Mouse (Mus musculus) left cerebral cortex, postnatal 36 days (tissue): ENCODE data around the gene D630003M21Rik. TPM values are rescaled to one million over a fixed set of nuclear protein-coding genes. Genes with fewer than 3 reads are reported as not detected.
A peak's percentile ranks its signal among the peaks of the same experiment; 100 is the strongest.

ENCODE experiments used
- DNase-seq, 2 experiments: peaks; one replicate each; pipeline ENCODE4 v3.0.0; 2021 to 2022; ENCODE audit warnings: low spot score in 2 of 2, mixed read lengths in 1 of 2
- intact Hi-C: fragments of 180-260 bp; cut with DNase I; formaldehyde crosslinking; loops from one replicate; pipeline ENCODE4 v1.15.1; 2025
- total RNA-seq, 2 experiments: library from RNA; stranded (reverse); gene quantifications; 2 replicates each; pipeline ENCODE4 v1.2.3; 2021

The D630003M21Rik gene
- total RNA-seq, 2 experiments from 2014 or later = 3.5 TPM

DNA sequence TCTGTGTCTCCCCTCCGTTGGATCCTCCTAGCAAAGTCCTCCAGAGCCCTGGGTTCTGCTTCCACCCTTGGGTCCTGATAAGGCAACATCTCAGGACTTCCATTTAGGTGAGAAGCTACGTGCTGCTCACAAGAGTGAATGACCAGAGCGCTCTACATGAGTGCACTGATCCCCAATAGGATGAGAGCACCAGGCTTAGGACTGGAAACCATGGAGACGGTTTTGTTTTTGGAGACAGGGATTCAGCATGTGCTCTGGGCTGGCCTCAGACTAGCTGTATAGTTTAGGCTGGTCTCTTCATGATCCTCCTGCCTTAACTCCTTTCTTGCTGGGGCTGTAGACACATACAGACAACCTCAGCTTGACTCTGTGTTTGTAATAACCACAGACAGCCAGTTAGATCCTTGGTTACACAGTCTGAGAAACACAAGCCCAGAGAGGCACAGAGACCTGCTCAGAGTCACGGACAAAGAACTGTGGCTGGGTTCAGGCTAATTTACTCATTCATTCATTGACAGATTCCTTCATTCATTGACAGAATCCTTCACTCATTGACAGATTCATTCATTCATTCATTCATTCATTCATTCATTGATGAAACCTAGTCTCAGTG is 12.2 kb upstream of the D630003M21Rik start:
- intact Hi-C loops = no loop called here
- DNase-seq = no peak

- intact Hi-C loops = no loop called here
- no peak for DNase-seq
Measured at GRCm38 (mm10) chr2:158238101-158238500, 9.1 kb upstream of the D630003M21Rik start.

DNA sequence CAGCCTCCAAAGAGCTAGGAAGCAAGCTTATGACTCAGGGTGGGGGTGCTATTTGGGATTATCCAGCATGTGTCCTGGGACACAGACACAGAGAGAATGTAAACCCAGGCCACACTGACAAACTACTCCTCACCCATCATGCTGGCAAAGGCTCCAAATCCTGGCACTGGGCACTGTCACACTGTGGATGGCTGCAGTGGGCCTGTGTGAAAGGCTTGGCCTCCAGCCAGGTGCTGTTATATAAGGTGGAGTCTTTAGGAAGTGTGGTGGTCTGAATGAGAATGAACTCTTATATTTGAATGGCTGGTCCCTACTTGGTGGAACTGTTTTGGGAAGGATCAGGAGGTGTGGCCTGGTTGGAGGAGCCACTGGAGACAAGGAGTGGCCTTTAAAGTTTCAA is 7.7 kb upstream of the D630003M21Rik start:
- intact Hi-C loops = no loop called here
- DNase-seq = no peak

GRCm38 (mm10) chr2:158233106-158233505 is 4.1 kb upstream of the D630003M21Rik start:
- intact Hi-C loops = no loop called here
- DNase-seq = no peak

DNA sequence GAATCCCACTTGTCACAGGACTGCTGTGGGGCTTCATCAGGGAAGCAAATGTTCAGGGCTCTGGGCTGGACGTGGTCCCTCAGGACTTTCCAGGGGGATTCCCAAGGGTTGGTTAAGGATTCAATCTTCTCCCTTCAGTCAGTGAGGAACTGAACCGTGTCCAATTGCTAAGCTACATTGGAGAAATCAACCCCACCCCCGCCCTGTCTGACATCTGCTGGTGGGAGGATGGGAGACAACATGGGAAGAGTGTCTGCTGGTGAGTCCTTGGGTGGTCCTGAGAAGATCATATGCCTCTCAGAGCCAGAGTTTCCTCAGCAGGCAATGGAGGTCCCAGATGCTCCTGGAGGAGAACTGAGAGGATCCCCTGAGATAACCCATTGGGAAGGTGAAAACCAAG is 3.4 kb upstream of the D630003M21Rik start:
- DNase-seq = no peak
- intact Hi-C loops = no loop called here

DNA sequence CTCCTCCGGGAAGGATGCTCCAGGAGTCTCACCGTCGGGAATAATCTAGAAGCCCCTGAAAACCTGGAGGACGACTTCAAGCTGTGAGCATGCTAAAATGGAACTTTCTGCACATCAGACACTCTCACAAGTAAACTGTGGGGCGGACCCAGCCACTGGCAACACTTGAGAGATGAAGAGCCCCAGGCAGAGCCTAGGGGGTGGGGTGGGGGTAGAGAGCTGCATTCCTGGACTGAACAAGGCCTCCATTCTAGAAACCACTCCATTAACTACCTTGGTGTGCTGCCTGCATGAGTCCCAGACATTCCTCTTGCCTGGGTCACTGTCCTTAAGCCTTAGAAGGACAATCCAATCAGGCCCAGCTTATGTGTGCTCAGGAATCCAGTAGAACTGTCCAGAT is 2.0 kb upstream of the D630003M21Rik start:
- DNase-seq = no peak
- intact Hi-C loops = no loop called here

DNA sequence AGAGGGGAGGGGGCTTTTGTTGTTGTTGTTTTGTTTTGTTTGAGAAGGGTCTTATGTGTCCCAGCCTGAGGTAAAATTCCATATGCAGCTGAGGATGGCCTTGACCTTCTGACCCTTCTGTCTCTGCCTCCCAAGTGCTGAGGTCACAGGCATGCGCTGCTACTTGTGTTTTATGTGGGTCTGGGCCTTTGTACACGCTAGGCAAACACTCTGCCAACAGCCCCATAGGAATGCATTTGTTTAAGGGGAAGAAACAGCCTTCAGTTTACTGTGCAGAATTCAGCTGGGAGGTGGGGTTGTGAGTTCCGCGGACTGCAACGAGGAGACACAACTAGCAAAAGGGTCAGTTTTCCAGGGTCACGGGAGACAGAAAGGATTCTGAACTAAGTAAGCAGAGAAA is 1.6 kb upstream of the D630003M21Rik start:
- intact Hi-C loops = no loop called here
- DNase-seq = no peak

DNA sequence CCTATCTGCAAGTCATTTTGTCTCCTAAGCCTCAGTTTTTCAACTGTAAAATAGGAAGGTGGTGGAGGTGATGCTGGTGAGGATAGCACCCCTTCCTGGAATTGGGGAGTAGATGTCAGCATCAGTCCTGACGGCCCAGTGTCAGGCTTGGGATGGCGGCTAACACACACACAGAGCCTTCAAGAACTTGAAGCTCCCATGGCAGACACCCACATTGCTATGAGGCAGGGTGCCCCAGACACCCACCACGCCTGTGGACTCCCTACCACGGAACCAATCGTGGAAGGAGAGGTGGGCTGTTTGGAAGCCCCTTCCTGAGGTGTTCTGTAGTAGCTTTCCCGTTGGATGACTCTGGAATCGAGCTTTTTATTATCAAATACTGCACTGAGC is 476 bp upstream of the D630003M21Rik start:
- no peak for DNase-seq
- intact Hi-C loops = no loop called here

DNA sequence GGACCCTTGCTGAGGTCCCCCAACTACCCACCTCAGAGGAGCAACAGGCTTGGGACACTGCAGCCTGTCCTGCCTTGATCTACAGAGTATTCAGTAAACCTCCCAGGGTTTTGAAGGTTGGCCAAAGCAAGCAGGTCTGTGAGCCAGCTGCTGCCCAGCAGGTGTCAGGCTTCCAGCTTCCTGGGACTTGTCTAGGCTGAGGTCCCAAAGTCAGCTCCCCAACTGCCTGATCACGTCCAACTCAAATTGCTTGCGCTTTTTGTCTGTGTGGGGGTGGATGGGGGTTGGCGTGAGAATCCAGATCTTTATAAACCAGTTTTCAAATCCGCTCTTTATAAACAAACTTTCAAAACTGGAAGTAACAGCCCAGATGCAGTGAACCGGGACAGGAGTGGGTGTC is 3.7 kb downstream of the D630003M21Rik start:
- intact Hi-C loops = no loop called here
- DNase-seq = no peak

DNA sequence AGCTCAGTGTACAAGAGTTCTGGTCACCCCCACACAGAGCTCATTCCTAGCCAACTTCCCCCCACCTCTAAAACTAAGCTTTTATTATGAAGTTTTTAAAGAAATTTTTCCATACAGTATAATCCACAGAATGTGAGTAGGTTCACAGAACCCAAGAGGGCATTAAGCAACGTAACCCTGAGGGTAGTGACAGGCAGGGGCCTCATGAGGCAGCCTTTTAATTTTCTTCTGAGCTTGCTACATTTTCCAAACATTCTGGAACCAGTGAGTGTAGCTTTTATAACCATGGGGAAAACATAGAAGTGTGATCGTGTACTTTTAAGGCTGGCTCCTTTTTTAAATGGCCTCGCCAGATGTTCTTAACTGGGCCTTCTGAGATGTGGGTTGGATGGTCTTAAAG is 5.5 kb downstream of the D630003M21Rik start:
- DNase-seq = no peak
- intact Hi-C loops = no loop called here

GRCm38 (mm10) chr2:158222664-158223063 is 6.4 kb downstream of the D630003M21Rik start:
- intact Hi-C loops = no loop called here
- DNase-seq = no peak

GRCm38 (mm10) chr2:158221446-158222084 is 7.5 kb downstream of the D630003M21Rik start:
- intact Hi-C loops = no loop called here
- DNase-seq = no peak

- no peak for DNase-seq
- intact Hi-C loops = no loop called here
Measured at GRCm38 (mm10) chr2:158219562-158219961, 9.5 kb downstream of the D630003M21Rik start.

DNA sequence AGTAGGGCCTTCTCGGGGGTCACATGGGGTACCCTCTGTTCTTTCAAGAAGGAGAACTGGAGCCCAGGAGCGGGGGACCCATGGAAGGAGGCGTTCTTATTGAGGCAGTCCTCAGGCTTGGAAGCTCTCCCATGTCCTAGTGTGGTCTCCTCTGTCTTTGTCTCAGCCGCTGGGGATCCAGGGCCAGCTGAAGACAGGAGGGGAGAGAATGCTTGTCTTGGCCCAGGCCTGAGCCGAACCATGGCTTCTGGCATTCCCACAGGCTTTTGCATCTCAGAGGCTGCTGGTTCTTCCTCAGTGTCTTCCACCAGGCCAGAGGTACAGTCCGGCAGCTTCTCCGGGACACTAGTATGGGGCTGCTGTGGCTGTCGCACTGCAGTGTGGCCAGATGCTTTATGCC is 12.5 kb downstream of the D630003M21Rik start:
- no peak for DNase-seq
- intact Hi-C loops = no loop called here

GRCm38 (mm10) chr2:158215283-158216117 is 13.5 kb downstream of the D630003M21Rik start:
- intact Hi-C loops = no loop called here
- no peak for DNase-seq

DNA sequence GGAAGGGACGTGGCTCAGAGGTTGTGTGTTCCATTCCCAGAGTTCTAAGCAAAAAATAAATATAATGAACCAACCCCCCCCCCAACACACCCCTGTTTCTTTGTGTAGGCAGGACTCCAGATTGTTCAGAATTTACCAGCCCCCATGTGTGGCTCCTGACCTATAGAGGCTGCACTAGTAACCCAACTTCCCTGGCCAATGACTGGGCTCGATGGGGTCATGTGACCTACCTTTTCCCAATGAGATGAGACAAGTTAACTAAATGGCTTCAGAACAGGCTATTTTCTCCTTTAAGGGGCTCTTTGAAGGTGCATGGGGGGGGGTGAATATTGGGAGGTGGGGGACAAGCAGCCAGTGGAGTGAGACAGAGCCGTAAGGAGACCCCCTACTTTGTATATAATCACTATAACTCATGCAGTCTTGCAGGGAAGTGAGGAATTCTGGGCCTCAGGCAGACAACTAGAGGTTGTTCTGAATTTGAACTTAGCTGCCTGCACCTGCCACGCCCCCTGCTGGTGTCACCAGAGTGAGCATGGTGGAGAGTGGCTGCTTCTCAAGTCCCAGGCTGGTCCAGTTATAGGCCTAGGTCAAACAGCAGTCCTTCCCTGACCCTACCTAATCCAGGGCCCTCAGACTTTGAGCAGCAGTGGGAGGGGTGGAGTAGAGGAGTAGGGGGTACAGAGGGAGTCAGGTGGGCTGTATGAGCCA is 17.1 kb downstream of the D630003M21Rik start:
- intact Hi-C loops = loop anchor here (2.0 kb wide), 1 partner anchor 137 kb away; no protein-coding TSS in a partner anchor
- no peak for DNase-seq

- DNase-seq = no peak
- intact Hi-C loops = loop anchor here (2.0 kb wide), 1 partner anchor 138 kb away; no protein-coding TSS in a partner anchor
Measured at GRCm38 (mm10) chr2:158210958-158211357, 18.1 kb downstream of the D630003M21Rik start.

GRCm38 (mm10) chr2:158210503-158210902 is 18.5 kb downstream of the D630003M21Rik start:
- intact Hi-C loops = loop anchor here (2.0 kb wide), 1 partner anchor 138 kb away; no protein-coding TSS in a partner anchor
- no peak for DNase-seq

DNA sequence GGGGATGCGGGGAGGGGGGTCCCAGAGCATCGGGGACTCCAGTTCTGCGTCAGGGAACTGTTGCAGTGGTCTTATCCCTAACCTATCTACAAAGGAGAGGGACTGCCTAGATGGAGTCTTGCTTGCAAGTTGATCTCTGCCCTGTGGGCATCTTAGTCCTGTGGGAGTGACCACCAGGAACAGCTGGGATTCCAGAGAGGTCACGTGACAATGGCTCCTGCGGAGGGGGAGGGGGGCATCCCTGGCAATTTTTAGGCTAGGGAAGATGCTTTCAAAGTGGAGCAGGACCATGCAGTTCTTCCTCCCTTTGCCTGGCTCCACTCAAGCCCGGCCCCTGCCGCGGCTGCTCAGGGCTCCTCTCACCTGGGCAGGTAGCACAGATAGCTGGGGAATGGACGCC is 19.2 kb downstream of the D630003M21Rik start:
- DNase-seq = no peak
- intact Hi-C loops = loop anchor here (2.0 to 5.0 kb wide), 3 partner anchors 49 to 162 kb away; partner anchors contain the start of gene Bpi

- peak; percentile 65 to 66 for DNase-seq
- intact Hi-C loops = loop anchor here (2.0 to 5.0 kb wide), 2 partner anchors 51 to 161 kb away; partner anchors contain the start of gene Bpi
Measured at GRCm38 (mm10) chr2:158207848-158208247, 21.2 kb downstream of the D630003M21Rik start.
